Mouse (Mus musculus) ES-E14 (cell line): ENCODE data around the gene Tbc1d10c. TPM values are rescaled to one million over a fixed set of nuclear protein-coding genes. Genes with fewer than 3 reads are reported as not detected.
A peak's percentile ranks its signal among the peaks of the same experiment; 100 is the strongest.

Experiments
- DNase-seq: peaks from one replicate; pipeline ENCODE4 v3.0.0-alpha.2; 2013; ENCODE audit warnings: low read depth, low spot score
- H3K27ac ChIP-seq: 2 replicates; pipeline ENCODE4 v1.5.1; 2012; ENCODE audit warnings: low read depth, mild to moderate bottlenecking, low read length, moderate library complexity, mixed read lengths; ENCODE audit not compliant: poor library complexity, insufficient read depth, severe bottlenecking
- H3K36me3 ChIP-seq: 2 replicates; pipeline ENCODE4 v1.6.1; 2012; ENCODE audit warnings: mild to moderate bottlenecking, low read length, moderate library complexity, mixed read lengths; ENCODE audit not compliant: control insufficient read depth, poor library complexity, insufficient read depth, severe bottlenecking
- H3K4me1 ChIP-seq, 2 experiments: fragments of 150-350 bp in 1 of 2; sonication (generic) in 1 of 2; 2 replicates each; pipeline ENCODE4 v1.6.1; 2012; ENCODE audit warnings: low read length in 2 of 2, mild to moderate bottlenecking in 1 of 2, mixed read lengths in 1 of 2; ENCODE audit not compliant: control insufficient read depth in 2 of 2, insufficient read depth in 2 of 2, poor library complexity in 1 of 2
- H3K4me3 ChIP-seq, 2 experiments: fragments of 150-350 bp in 1 of 2; sonication (generic) in 1 of 2; 2 replicates each; pipeline ENCODE4 v1.5.1; 2012; ENCODE audit warnings: low read length in 2 of 2, low read depth in 1 of 2, mild to moderate bottlenecking in 1 of 2, mixed read lengths in 1 of 2; ENCODE audit not compliant: insufficient read depth in 1 of 2, poor library complexity in 1 of 2, severe bottlenecking in 1 of 2
- H3K9ac ChIP-seq: 2 replicates; pipeline ENCODE4 v1.6.1; 2012; ENCODE audit warnings: low read depth, mild to moderate bottlenecking, low read length, mixed read lengths; ENCODE audit not compliant: poor library complexity, insufficient read depth, severe bottlenecking
- H3K9me3 ChIP-seq: fragments of 150-350 bp; sonication (generic); 2 replicates; pipeline ENCODE4 v1.6.1; 2012; ENCODE audit warnings: low read depth, mild to moderate bottlenecking, low read length; ENCODE audit not compliant: control insufficient read depth, insufficient read depth
- CHD2 ChIP-seq: IDR thresholded peaks from 2 replicates; pipeline ENCODE4 v1.6.1; 2014; ENCODE audit warnings: mild to moderate bottlenecking, low read depth, low read length, inconsistent platforms
- HCFC1 ChIP-seq: IDR thresholded peaks from 2 replicates; pipeline ENCODE4 v1.6.1; 2012; ENCODE audit warnings: low read length, inconsistent platforms, borderline replicate concordance; ENCODE audit not compliant: insufficient read depth
- MAFK ChIP-seq: IDR thresholded peaks from 2 replicates; pipeline ENCODE4 v1.6.1; 2014; ENCODE audit warnings: mild to moderate bottlenecking, low read depth, low read length, inconsistent platforms; ENCODE audit not compliant: insufficient read depth
- ZC3H11A ChIP-seq: IDR thresholded peaks from 2 replicates; pipeline ENCODE4 v1.6.1; 2012; ENCODE audit warnings: low read depth, mild to moderate bottlenecking, inconsistent platforms, low read length, borderline replicate concordance
- ZNF384 ChIP-seq: IDR thresholded peaks from 2 replicates; pipeline ENCODE4 v1.6.1; 2012; ENCODE audit warnings: low read depth, low read length, inconsistent platforms
- in situ Hi-C, 2 experiments: fragments of 600-800 bp; cut with MboI; formaldehyde crosslinking; loops; one replicate each; pipeline ENCODE4 v1.15.1; 2025; ENCODE audit warnings: low sequenced_read_pairs in 2 of 2, inconsistent platforms in 1 of 2; ENCODE audit not compliant: unreplicated experiment in 2 of 2
- total RNA-seq: library from RNA; depleted of rRNA; stranded (reverse); fragments of 300-350 nt; gene quantifications from 2 replicates; pipeline ENCODE4 v1.2.3, GENCODE M21; 2012

Gene Tbc1d10c
- total RNA-seq, 1 experiment, result 2.9 TPM

- Histone ChIP-seq H3K27ac (no peak overlapping the region), H3K4me3 (no peak overlapping the region), H3K9ac (no peak overlapping the region), H3K9me3 (no peaks in the 10 kb centered on the region), H3K4me1 (peaks cover 2 to 9% of the 10 kb centered on the region in 2 experiments; a peak in 1 of 4 replicates), H3K36me3 (no peaks in the 10 kb centered on the region)
- TF ChIP-seq HCFC1 (no peak), ZC3H11A (peak; percentile 92)
- peak; percentile 84 for DNase-seq
- in situ Hi-C loops, result no loop called here
Measured at GRCm38 (mm10) chr19:4227894-4228678, 37.0 kb upstream of the Tbc1d10c start.

GRCm38 (mm10) chr19:4227446-4227845, 36.4 kb upstream of the Tbc1d10c start:
- in situ Hi-C loops, result no loop called here
- DNase-seq, result no peak
- H3K9ac ChIP-seq, result no peak overlapping the region
- H3K9me3 ChIP-seq, result no peaks in the 10 kb centered on the region
- no peak overlapping the region for H3K27ac ChIP-seq
- H3K36me3 ChIP-seq, result no peaks in the 10 kb centered on the region
- peaks cover 2 to 9% of the 10 kb centered on the region in 2 experiments; a peak in 1 of 4 replicates for H3K4me1 ChIP-seq
- TF ChIP-seq MAFK (no peak), CHD2 (no peak), ZC3H11A (no peak), HCFC1 (no peak), ZNF384 (no peak)
- H3K4me3 ChIP-seq, result no peak overlapping the region

GRCm38 (mm10) chr19:4226779-4227178, 35.7 kb upstream of the Tbc1d10c start:
- DNase-seq, result no peak
- Histone ChIP-seq H3K36me3 (no peaks in the 10 kb centered on the region), H3K4me3 (no peak overlapping the region), H3K9ac (no peak overlapping the region), H3K27ac (no peak overlapping the region; the same call in 1 of the 2 replicates), H3K9me3 (no peaks in the 10 kb centered on the region), H3K4me1 (peaks cover 0 to 9% of the 10 kb centered on the region in 2 experiments; a peak in 1 of 4 replicates)
- in situ Hi-C loops, result no loop called here
- no peak for TF ChIP-seq ZNF384
- no peak for TF ChIP-seq HCFC1
- TF ChIP-seq MAFK, result no peak
- no peak for TF ChIP-seq ZC3H11A
- no peak for TF ChIP-seq CHD2

DNA sequence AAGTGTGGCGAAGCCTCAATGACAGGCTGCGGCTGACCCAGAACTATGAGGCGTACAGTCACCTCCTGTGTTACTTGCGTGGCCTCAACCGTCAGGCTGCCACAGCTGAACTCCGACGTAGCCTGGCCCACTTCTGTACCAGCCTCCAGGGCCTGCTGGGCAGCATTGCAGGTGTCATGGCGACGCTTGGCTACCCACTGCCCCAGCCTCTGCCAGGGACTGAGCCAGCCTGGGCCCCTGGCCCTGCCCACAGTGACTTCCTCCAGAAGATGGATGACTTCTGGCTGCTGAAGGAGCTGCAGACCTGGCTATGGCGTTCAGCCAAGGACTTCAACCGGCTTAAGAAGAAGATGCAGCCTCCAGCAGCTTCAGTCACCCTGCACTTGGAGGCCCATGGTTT, 31.1 kb upstream of the Tbc1d10c start:
- no peak overlapping the region for H3K4me3 ChIP-seq
- DNase-seq, result no peak
- no peaks in the 10 kb centered on the region for H3K9me3 ChIP-seq
- peaks cover 0 to 8% of the 10 kb centered on the region in 2 experiments; a peak in 3 of 4 replicates for H3K4me1 ChIP-seq
- in situ Hi-C loops, result no loop called here
- no peak overlapping the region for H3K9ac ChIP-seq
- H3K27ac ChIP-seq, result no peak overlapping the region
- no peaks in the 10 kb centered on the region for H3K36me3 ChIP-seq
- TF ChIP-seq MAFK (no peak), CHD2 (no peak), ZC3H11A (no peak), HCFC1 (no peak), ZNF384 (no peak)
